Mouse (Mus musculus) gonadal fat pad, adult 2 months (tissue): ENCODE results near the gene Pax7. TPM values are rescaled to one million over a fixed set of nuclear protein-coding genes. Genes with fewer than 3 reads are reported as not detected.

Experiments used
- DNase-seq: peaks from one replicate; pipeline ENCODE4 v3.0.0-alpha.2; 2012; ENCODE audit warnings: low read depth
- polyA plus RNA-seq: library from polyadenylated mRNA; depleted of rRNA; stranded (reverse); fragments of >200 nt; gene quantifications from 2 replicates; pipeline ENCODE4 v1.2.3, GENCODE M21; 2012

Gene Pax7
- polyA plus RNA-seq, 1 experiment = not detected

- no peak for DNase-seq
Observed at GRCm38 (mm10) chr4:139811475-139811874, 21.9 kb downstream of the Pax7 start.

- no peak for DNase-seq
Observed at GRCm38 (mm10) chr4:139810762-139811438, 22.4 kb downstream of the Pax7 start.

GRCm38 (mm10) chr4:139809381-139809820 lies 23.9 kb downstream of the Pax7 start:
- DNase-seq = no peak

GRCm38 (mm10) chr4:139807820-139808219 lies 25.5 kb downstream of the Pax7 start:
- no peak for DNase-seq

GRCm38 (mm10) chr4:139807191-139807808 lies 26.0 kb downstream of the Pax7 start:
- DNase-seq = no peak

- no peak for DNase-seq
Observed at GRCm38 (mm10) chr4:139804896-139805295, 28.4 kb downstream of the Pax7 start.

- no peak for DNase-seq
Observed at GRCm38 (mm10) chr4:139803981-139804380, 29.3 kb downstream of the Pax7 start.

- no peak for DNase-seq
Observed at GRCm38 (mm10) chr4:139799436-139800100, 33.8 kb downstream of the Pax7 start.

- DNase-seq = no peak
Observed at GRCm38 (mm10) chr4:139797344-139797743, 36.0 kb downstream of the Pax7 start.

GRCm38 (mm10) chr4:139796115-139796514 lies 37.2 kb downstream of the Pax7 start:
- no peak for DNase-seq

- no peak for DNase-seq
Observed at GRCm38 (mm10) chr4:139791168-139791567, 42.2 kb downstream of the Pax7 start.

- no peak for DNase-seq
Observed at GRCm38 (mm10) chr4:139789772-139790171, 43.6 kb downstream of the Pax7 start.

GRCm38 (mm10) chr4:139782926-139783467 lies 50.3 kb downstream of the Pax7 start:
- no peak for DNase-seq

GRCm38 (mm10) chr4:139771125-139771631 lies 62.1 kb downstream of the Pax7 start:
- DNase-seq = no peak

- DNase-seq = no peak
Observed at GRCm38 (mm10) chr4:139767823-139768222, 65.5 kb downstream of the Pax7 start.

- DNase-seq = no peak
Observed at GRCm38 (mm10) chr4:139767115-139767718, 66.1 kb downstream of the Pax7 start.

- no peak for DNase-seq
Observed at GRCm38 (mm10) chr4:139761911-139762310, 71.4 kb downstream of the Pax7 start.

GRCm38 (mm10) chr4:139760736-139761135 lies 72.6 kb downstream of the Pax7 start:
- no peak for DNase-seq

- no peak for DNase-seq
Observed at GRCm38 (mm10) chr4:139758512-139759340, 74.6 kb downstream of the Pax7 start.

- no peak for DNase-seq
Observed at GRCm38 (mm10) chr4:139756931-139757330, 76.4 kb downstream of the Pax7 start.

- no peak for DNase-seq
Observed at GRCm38 (mm10) chr4:139754148-139754710, 79.1 kb downstream of the Pax7 start.
